Mouse (Mus musculus) kidney, embryonic 15.5 days (tissue): ENCODE results near the gene 4930550C14Rik. TPM values are rescaled to one million over a fixed set of nuclear protein-coding genes. Genes with fewer than 3 reads are reported as not detected.

Experiments used
- microRNA-seq: library from miRNA; unstranded; fragments of <30 nt; microRNA quantifications from one replicate; pipeline ENCODE4, GENCODE M21; 2016
- polyA plus RNA-seq: library from polyadenylated mRNA; unstranded; fragments of >200 nt; fragmentation: Nextera tagmentation; extraction: Ambion mirVana; gene quantifications from 2 replicates; pipeline ENCODE4 v1.2.1, GENCODE M21; 2015

4930550C14Rik gene
- polyA plus RNA-seq, 1 experiment from 2014 or later = 1.6 TPM

Small RNA genes within 50 kb of the gene (microRNA-seq; reads per million reads assigned to microRNA genes)
- gene Mir130c = not detected

Other genes with a start within 250 kb of the 4930550C14Rik start
- 30.9 and 31.4 TPM in 2 replicates for gene Ddx10, start 154.3 kb upstream of the 4930550C14Rik start, polyA plus RNA-seq
- gene Exph5, start 100.7 kb upstream of the 4930550C14Rik start, polyA plus RNA-seq = 1.9 and 2.2 TPM in 2 replicates
- 32.7 and 33.5 TPM in 2 replicates for gene Kdelc2, start 18.3 kb upstream of the 4930550C14Rik start, polyA plus RNA-seq
- gene Atm, start 134.4 kb downstream of the 4930550C14Rik start, polyA plus RNA-seq = 15.6 and 16.3 TPM in 2 replicates
- 20.0 and 20.6 TPM in 2 replicates for gene Npat, start 134.7 kb downstream of the 4930550C14Rik start, polyA plus RNA-seq
- 115 and 118 TPM in 2 replicates for gene Acat1, start 208.1 kb downstream of the 4930550C14Rik start, polyA plus RNA-seq